Mouse (Mus musculus): ENCODE measurements at regions not wholly inside any gene's neighbourhood (a gene's known extent, or its start where the extent isn't known, plus 50 kb on each side); places are given as distances from the start of the nearest gene placed in this dataset.

- Histone ChIP-seq H3K9me3 (no peaks in the 10 kb centered on the region), H3K36me3 (replicated peaks) (no peaks in the 10 kb centered on the region), H3K4me1 (peaks cover 20% of the 10 kb centered on the region), H3K27me3 (no peaks in the 10 kb centered on the region), H3K4me3 (replicated peaks) (no peak overlapping the region), H3K4me2 (no peak overlapping the region), H3K27ac (no peak overlapping the region), H3K9ac (no peak overlapping the region)
- WGBS = 76% methylated on average over 2 of the region's 2 CpGs
- no peak for ATAC-seq (ENCODE audit: low FRiP score)
These were observed 182.3 kb upstream of the Kdm8 start for GRCm38 (mm10) chr7:125262133-125262532.

GRCm38 (mm10) chr7:125262672-125263365 is 181.7 kb upstream of the Kdm8 start:
- Histone ChIP-seq H3K36me3 (replicated peaks) (no peaks in the 10 kb centered on the region), H3K27me3 (no peaks in the 10 kb centered on the region), H3K4me1 (peaks cover 20% of the 10 kb centered on the region), H3K4me2 (no peak overlapping the region), H3K27ac (peak overlapping the region; percentile 42; the same call in 1 of the 2 replicates), H3K4me3 (replicated peaks) (no peak overlapping the region), H3K9ac (no peak overlapping the region), H3K9me3 (no peaks in the 10 kb centered on the region)
- 48% methylated on average over 12 of the region's 12 CpGs for WGBS
- peak; percentile 90 for ATAC-seq (ENCODE audit: low FRiP score)

- H3K9me3 ChIP-seq = no peaks in the 10 kb centered on the region
- no peaks in the 10 kb centered on the region for H3K27me3 ChIP-seq
- no peak overlapping the region for H3K4me2 ChIP-seq
- peaks cover 20% of the 10 kb centered on the region for H3K4me1 ChIP-seq
- no peak overlapping the region; the same call in 1 of the 2 replicates for H3K27ac ChIP-seq
- no peak overlapping the region for H3K4me3 ChIP-seq (replicated peaks)
- no peaks in the 10 kb centered on the region for H3K36me3 ChIP-seq (replicated peaks)
- 68% methylated on average over 2 of the region's 2 CpGs for WGBS
- no peak for ATAC-seq (ENCODE audit: low FRiP score)
- H3K9ac ChIP-seq = no peak overlapping the region
These were observed 180.7 kb upstream of the Kdm8 start for GRCm38 (mm10) chr7:125263756-125264155.

- H3K9me3 ChIP-seq = no peaks in the 10 kb centered on the region
- no peak overlapping the region for H3K27ac ChIP-seq
- no peaks in the 10 kb centered on the region for H3K36me3 ChIP-seq (replicated peaks)
- H3K4me3 ChIP-seq (replicated peaks) = no peak overlapping the region
- peaks cover 3% of the 10 kb centered on the region; the same call in 1 of the 2 replicates for H3K4me1 ChIP-seq
- no peaks in the 10 kb centered on the region for H3K27me3 ChIP-seq
- no peak overlapping the region for H3K9ac ChIP-seq
- H3K4me2 ChIP-seq = no peak overlapping the region
- 78% methylated on average over 3 of the region's 3 CpGs for WGBS
- ATAC-seq (ENCODE audit: low FRiP score) = no peak
These were observed 173.8 kb upstream of the Kdm8 start for GRCm38 (mm10) chr7:125270711-125271110.

- 77% methylated on average over 4 of the region's 4 CpGs for WGBS
- no peak overlapping the region for H3K27ac ChIP-seq
These were observed 173.1 kb upstream of the Kdm8 start for GRCm38 (mm10) chr7:125271356-125271755.

GRCm38 (mm10) chr7:125281371-125281770 is 163.1 kb upstream of the Kdm8 start:
- WGBS = 86% methylated on average over 3 of the region's 3 CpGs
- Histone ChIP-seq H3K27me3 (no peaks in the 10 kb centered on the region), H3K9me3 (no peaks in the 10 kb centered on the region), H3K4me2 (no peak overlapping the region), H3K4me3 (replicated peaks) (no peak overlapping the region), H3K4me1 (no peaks in the 10 kb centered on the region), H3K36me3 (replicated peaks) (no peaks in the 10 kb centered on the region), H3K9ac (no peak overlapping the region), H3K27ac (no peak overlapping the region)
- ATAC-seq (ENCODE audit: low FRiP score) = no peak

More at GRCm38 (mm10) chr7:125271356-125271755, 173.1 kb upstream of the Kdm8 start:
- no peaks in the 10 kb centered on the region for H3K9me3 ChIP-seq
- ATAC-seq (ENCODE audit: low FRiP score) = no peak
- H3K4me3 ChIP-seq (replicated peaks) = no peak overlapping the region
- H3K4me2 ChIP-seq = no peak overlapping the region
- H3K27me3 ChIP-seq = no peaks in the 10 kb centered on the region
- H3K9ac ChIP-seq = no peak overlapping the region
- no peaks in the 10 kb centered on the region for H3K36me3 ChIP-seq (replicated peaks)
- H3K4me1 ChIP-seq = peaks cover 3% of the 10 kb centered on the region; the same call in 1 of the 2 replicates

- 69% methylated on average over 2 of the region's 2 CpGs for WGBS
- H3K4me1 ChIP-seq = no peaks in the 10 kb centered on the region
- H3K27ac ChIP-seq = no peak overlapping the region
- H3K4me2 ChIP-seq = no peak overlapping the region
- ATAC-seq (ENCODE audit: low FRiP score) = no peak
- H3K4me3 ChIP-seq (replicated peaks) = no peak overlapping the region
- H3K27me3 ChIP-seq = no peaks in the 10 kb centered on the region
- no peaks in the 10 kb centered on the region for H3K36me3 ChIP-seq (replicated peaks)
- no peak overlapping the region for H3K9ac ChIP-seq
- no peaks in the 10 kb centered on the region for H3K9me3 ChIP-seq
These were observed 149.2 kb upstream of the Kdm8 start for GRCm38 (mm10) chr7:125295226-125295625.

GRCm38 (mm10) chr7:125308433-125308832 is 136.0 kb upstream of the Kdm8 start:
- WGBS = 78% methylated on average over 3 of the region's 3 CpGs

GRCm38 (mm10) chr7:125310971-125311370 is 133.5 kb upstream of the Kdm8 start:
- no peak for ATAC-seq (ENCODE audit: low FRiP score)
- H3K27me3 ChIP-seq = no peaks in the 10 kb centered on the region
- H3K4me1 ChIP-seq = no peaks in the 10 kb centered on the region
- no peak overlapping the region for H3K4me3 ChIP-seq (replicated peaks)
- H3K9ac ChIP-seq = no peak overlapping the region
- H3K27ac ChIP-seq = no peak overlapping the region
- 77% methylated on average over 4 of the region's 4 CpGs for WGBS
- H3K36me3 ChIP-seq (replicated peaks) = no peaks in the 10 kb centered on the region
- no peak overlapping the region for H3K4me2 ChIP-seq
- H3K9me3 ChIP-seq = no peaks in the 10 kb centered on the region

More at GRCm38 (mm10) chr7:125308433-125308832, 136.0 kb upstream of the Kdm8 start:
- Histone ChIP-seq H3K27ac (no peak overlapping the region), H3K36me3 (replicated peaks) (no peaks in the 10 kb centered on the region), H3K9ac (no peak overlapping the region), H3K4me3 (replicated peaks) (no peak overlapping the region), H3K4me1 (no peaks in the 10 kb centered on the region), H3K9me3 (no peaks in the 10 kb centered on the region), H3K4me2 (no peak overlapping the region), H3K27me3 (no peaks in the 10 kb centered on the region)
- ATAC-seq (ENCODE audit: low FRiP score) = no peak

- 92% methylated on average over 3 of the region's 3 CpGs for WGBS
- no peaks in the 10 kb centered on the region for H3K9me3 ChIP-seq
- ATAC-seq (ENCODE audit: low FRiP score) = no peak
These were observed 130.9 kb upstream of the Kdm8 start for GRCm38 (mm10) chr7:125313604-125314003.

GRCm38 (mm10) chr7:125334769-125335168 is 109.7 kb upstream of the Kdm8 start:
- Histone ChIP-seq H3K4me1 (no peaks in the 10 kb centered on the region), H3K9ac (no peak overlapping the region), H3K27ac (no peak overlapping the region), H3K4me2 (no peak overlapping the region), H3K27me3 (0 out of 2 replicates have a peak, but pooled peaks cover 8% of the 10 kb centered on the region), H3K36me3 (replicated peaks) (no peaks in the 10 kb centered on the region), H3K9me3 (no peaks in the 10 kb centered on the region), H3K4me3 (replicated peaks) (no peak overlapping the region)
- no peak for ATAC-seq (ENCODE audit: low FRiP score)
- 90% methylated on average over 2 of the region's 2 CpGs for whole genome bisulfite sequencing

More at GRCm38 (mm10) chr7:125313604-125314003, 130.9 kb upstream of the Kdm8 start:
- no peak overlapping the region for H3K27ac ChIP-seq
- H3K4me1 ChIP-seq = no peaks in the 10 kb centered on the region
- H3K9ac ChIP-seq = no peak overlapping the region
- H3K36me3 ChIP-seq (replicated peaks) = no peaks in the 10 kb centered on the region
- no peak overlapping the region for H3K4me3 ChIP-seq (replicated peaks)
- no peaks in the 10 kb centered on the region for H3K27me3 ChIP-seq
- H3K4me2 ChIP-seq = no peak overlapping the region

GRCm38 (mm10) chr7:125335586-125336165 is 108.8 kb upstream of the Kdm8 start:
- ATAC-seq (ENCODE audit: low FRiP score) = no peak
- H3K9ac ChIP-seq = no peak overlapping the region
- H3K4me3 ChIP-seq (replicated peaks) = no peak overlapping the region
- no peak overlapping the region for H3K27ac ChIP-seq
- 18% methylated on average over 3 of the region's 3 CpGs for WGBS
- H3K4me2 ChIP-seq = no peak overlapping the region
- H3K36me3 ChIP-seq (replicated peaks) = no peaks in the 10 kb centered on the region
- 0 out of 2 replicates have a peak, but pooled peaks cover 8% of the 10 kb centered on the region for H3K27me3 ChIP-seq
- H3K9me3 ChIP-seq = no peaks in the 10 kb centered on the region
- peaks cover 5% of the 10 kb centered on the region; the same call in 1 of the 2 replicates for H3K4me1 ChIP-seq

- WGBS = 68% methylated on average over 3 of the region's 3 CpGs
These were observed 107.7 kb upstream of the Kdm8 start for GRCm38 (mm10) chr7:125336826-125337225.

More at GRCm38 (mm10) chr7:125336826-125337225, 107.7 kb upstream of the Kdm8 start:
- Histone ChIP-seq H3K9me3 (no peaks in the 10 kb centered on the region), H3K36me3 (replicated peaks) (no peaks in the 10 kb centered on the region), H3K4me2 (no peak overlapping the region), H3K4me1 (peaks cover 5% of the 10 kb centered on the region; the same call in 1 of the 2 replicates), H3K27me3 (0 out of 2 replicates have a peak, but pooled peaks cover 8% of the 10 kb centered on the region), H3K9ac (no peak overlapping the region), H3K4me3 (replicated peaks) (no peak overlapping the region), H3K27ac (no peak overlapping the region)
- no peak for ATAC-seq (ENCODE audit: low FRiP score)

All from forebrain, embryonic 12.5 days (tissue).